Mouse (Mus musculus) retina, postnatal 7 days (tissue): ENCODE measurements at regions not wholly inside any gene's neighbourhood (a gene's known extent, or its start where the extent isn't known, plus 50 kb on each side); places are given as distances from the start of the nearest gene placed in this dataset.

ENCODE experiments used
- DNase-seq: peaks from one replicate; pipeline ENCODE4 v3.0.0-alpha.2; 2012; ENCODE audit warnings: low read depth, low spot score

DNA sequence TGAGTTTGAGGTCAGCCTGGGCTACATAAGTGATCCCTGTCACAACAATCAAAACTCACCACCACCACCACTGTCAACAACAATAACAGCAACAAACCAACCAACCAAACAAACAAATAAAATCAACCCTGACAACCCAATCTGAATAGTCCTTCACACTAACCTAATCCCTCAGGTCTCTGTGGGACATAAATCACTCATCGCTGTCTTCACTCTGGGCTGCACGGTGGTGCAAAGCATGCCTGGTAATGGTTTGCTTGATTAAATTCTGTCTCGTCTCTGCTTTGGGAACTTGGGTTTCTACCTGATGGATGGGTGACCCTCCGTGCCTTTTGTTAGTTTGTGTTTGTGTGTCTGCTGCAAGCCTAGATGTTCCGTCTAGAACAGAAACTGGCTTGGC, 100.6 kb downstream of the Slc17a6 start:
- no peak for DNase-seq

DNA sequence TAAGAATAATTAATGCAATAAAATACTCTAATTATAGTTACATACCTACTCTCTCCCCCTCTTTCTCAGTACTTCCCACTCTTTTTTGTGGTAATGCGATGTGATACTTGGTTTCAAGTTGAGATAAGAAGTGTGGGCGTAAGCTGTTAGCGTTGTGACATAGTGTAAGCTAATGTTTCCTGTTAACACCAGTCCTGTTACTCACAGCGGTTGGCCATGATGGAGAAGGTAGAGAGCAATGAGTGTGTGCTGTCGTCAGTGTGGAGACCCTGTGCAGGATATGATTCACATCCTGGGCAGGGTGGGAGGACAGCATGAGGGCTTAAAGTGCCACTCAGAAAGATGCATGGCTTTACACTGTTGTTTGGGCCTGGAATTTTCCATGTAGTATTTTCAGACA, 102.1 kb downstream of the Slc17a6 start:
- DNase-seq = no peak

DNA sequence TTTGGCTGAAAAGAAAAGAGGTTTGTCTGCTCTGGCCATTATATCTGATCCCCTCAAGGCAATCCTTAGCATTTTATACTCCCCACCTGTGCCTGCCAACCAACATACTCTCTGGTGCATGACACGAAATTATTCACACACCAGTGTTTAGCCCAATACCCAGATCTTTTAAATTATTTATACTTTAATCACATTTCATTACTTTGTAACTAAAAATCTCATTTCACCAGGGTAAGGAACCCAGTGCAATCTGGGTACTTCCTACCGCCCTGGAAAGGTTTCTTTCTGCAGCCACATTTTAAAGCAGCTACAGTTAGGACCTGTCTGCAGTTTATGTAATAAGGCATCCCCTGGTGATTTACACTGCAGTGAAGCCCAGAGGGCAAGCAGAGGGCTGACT, 114.5 kb downstream of the Slc17a6 start:
- no peak for DNase-seq

DNA sequence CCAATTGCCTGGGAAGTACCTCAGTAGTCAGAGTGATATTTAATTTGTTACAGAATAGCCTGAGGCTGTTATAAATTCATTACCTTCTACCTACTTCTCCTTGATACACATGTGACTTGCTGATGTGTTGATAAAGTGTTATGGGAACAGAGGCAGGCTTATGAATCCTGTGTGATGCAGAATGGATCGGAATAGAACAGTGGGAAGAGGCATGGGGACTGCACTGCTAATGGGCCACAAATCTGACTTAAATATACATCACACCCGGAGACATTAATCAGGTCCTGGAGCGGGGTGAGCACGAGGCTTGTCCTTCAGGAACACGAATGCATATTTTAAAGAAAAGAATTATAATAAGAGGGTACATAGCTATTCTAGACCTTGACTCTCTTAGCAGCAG, 117.8 kb downstream of the Slc17a6 start:
- DNase-seq = no peak

DNA sequence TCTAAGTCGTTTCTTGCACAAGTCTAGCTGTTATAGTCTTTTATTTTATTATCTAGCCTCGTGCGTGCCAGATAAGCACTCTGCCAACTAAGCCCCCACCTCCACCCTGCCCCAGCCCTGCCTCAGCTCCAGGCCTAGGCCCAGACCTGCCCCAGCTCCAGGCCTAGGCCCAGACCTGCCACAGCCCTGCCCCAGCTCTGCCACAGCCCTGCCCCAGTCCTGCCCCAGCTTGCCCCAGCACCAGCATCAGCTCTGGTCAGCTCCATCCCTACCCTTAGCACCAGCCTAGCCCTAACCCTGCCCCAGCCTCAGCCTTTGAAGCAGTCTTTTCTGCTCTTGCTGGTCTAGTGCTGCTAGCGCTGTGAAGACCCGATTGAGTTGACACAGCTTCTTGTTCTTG, 119.1 kb downstream of the Slc17a6 start:
- DNase-seq = no peak

DNA sequence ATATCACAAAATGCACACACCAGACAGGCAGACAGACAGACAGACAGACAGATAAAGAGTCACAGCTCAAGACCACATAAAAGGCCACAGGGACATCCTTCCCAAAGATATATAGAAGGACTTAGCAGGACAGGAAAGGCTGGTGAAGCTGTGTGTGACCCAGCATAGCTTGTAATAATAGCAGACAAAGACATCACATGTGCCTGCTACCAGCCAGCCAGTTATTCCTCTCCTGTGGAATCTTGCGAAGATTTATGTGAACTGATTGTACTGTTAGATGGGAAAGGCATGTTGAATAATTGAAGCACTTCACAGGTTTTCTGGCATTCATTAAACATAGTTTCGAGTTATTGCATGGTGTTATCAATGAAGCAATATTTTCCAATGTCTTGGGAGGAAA, 119.1 kb upstream of the Gas2 start:
- no peak for DNase-seq

DNA sequence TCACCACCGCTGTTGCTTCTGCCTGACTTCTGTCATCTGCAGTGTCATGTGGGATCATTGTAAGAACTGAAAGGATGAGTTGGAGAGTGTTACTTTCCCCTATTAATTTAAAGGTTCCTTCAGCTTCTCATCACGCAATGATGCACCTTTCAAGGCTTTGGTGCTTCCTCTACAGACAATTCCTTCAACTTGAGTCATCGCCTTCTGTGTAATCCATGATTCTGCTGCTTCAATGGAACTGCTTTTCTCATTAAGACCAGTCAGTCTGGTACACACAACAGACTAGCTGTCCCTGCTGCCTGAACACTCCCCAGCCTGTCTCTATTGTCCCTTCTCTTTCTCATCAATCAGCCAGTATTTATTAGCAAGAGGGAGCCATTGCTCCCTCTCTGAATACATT, 116.2 kb upstream of the Gas2 start:
- no peak for DNase-seq

DNA sequence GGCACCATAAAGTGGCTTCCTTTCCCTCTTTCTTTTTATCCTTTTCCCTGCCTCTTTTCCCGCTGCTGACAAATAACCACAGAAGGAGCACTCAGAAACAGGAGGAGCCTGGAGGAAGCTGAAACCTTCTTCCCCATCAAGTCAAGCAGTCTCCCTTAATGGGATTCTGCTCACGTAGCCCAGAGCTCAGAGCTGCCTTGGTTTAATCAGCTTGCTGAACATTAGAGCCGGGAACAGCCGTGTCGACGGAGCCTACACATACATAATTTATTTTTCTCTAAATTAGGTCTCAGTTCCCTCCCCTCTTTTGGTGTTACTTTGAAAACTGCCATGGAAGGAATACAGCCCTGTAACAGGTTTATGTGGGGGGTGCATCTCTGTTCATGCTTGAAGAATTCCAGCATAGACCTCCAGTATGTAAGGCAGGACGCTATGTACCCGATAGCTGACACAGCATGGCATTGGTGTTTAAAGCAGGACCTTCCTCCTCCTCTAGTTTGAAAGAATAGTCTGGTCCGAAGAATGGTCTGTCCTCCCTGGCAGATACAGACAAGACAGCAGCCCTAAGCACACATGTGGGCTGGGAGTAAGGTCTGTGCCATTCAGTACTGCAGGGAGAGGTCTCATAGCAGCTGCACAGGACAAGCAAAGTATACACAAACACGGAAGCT, 113.0 kb upstream of the Gas2 start:
- no peak for DNase-seq

DNA sequence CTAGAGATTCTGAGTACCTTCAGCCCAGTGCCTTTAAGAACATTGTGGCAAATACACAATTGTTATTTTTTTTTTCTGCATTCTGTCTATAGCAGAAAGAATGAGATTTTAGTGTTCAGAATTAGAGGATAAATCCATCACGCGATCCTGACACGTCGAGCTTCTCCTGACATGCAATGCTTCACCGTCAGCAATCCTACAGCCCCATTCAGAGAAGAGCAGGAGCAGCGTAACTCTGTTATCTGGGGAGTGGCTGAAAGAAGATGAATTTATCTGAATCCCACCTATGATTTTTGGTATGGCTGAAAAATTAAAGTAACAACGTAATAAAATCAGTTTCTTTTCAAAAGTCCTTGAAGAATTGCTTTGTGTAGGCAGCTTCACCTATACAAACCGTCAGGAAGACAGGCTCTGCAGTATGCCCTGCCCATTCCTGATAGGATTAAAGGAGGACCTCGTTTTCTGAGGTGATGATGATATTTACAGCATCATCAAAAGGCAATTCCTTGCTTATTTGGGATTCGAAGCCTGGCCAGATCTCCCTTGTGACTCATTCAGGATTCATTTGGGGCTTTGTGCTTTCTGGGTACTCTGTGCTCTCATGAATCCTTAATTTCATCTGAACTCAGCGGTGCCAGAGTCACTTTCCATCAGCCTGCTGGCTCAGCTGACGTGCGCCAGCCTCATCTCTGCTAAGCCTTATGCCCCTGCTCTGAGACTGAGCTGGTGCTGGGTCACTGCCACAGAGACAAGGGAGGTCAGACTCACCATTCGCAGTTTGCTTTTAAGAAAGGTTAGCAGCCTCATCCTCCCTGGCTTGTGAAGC, 112.3 kb upstream of the Gas2 start:
- DNase-seq = no peak

DNA sequence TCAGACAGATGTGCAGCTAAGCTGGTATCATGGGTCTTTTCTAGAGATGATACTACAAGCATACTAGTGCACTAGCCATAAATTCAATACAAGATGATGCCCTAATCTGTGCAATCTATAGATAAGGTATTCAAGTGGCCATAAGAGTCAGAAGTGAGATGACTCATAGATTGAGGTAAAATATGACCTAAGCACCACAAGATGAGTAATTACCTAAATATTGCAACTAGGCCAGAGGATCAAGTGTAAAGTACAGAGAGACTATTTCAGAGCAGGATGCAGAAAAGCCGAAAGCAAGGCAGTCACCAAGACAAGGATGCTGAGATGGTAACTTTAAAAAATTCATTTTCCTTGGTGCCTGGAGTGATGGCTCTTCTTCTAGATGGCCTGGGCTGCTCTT, 111.5 kb upstream of the Gas2 start:
- no peak for DNase-seq

DNA sequence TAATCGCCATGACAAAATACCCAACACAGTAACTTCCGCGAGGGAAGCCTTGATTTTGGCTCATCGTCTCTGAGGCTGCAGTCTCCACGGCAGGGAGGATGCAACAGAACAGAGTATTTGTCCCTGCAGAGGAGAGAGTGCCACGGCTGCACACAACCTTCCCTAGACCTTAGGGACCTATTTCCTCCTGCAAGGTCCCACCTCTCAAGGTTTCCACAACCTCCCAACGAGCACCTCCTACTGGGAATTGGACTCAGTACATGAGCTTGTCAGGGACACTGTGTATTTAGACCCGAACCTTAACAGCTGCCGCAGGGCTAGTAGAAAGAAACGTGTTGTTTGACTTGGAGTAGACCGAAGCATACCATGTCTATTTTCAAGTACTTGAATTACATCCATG, 108.8 kb upstream of the Gas2 start:
- DNase-seq = no peak

DNA sequence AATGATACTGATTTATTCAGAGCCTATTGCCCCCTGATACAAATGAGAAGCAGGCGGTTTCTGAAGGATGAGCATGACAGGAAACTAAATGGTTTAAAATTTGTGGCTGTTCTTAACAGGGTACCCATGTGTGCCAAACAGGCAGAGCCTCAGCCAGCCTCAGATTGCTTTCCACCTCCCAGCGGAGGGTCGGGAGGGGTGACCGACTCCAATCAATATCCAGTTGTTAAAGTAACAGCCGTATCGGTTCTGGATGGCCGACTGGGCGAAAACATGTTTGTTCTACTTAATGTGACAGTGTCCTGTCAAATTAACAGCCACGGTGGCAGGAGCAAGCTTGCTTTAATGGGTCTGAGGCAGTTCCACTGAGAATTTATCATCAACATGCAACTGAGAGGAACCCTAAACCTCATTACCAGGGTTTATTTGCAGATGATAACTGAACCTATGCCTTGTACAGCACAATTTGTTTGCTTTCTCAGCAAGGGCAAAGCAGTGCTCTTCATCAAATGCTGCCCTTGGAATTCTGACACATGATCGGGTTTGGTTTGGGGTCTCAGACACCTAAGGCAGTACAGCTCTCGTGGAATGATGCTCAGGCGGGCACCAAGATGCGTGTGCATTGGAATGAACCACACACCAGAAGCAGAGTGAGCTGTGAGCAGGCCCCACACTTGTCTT, 107.5 kb upstream of the Gas2 start:
- DNase-seq = no peak

DNA sequence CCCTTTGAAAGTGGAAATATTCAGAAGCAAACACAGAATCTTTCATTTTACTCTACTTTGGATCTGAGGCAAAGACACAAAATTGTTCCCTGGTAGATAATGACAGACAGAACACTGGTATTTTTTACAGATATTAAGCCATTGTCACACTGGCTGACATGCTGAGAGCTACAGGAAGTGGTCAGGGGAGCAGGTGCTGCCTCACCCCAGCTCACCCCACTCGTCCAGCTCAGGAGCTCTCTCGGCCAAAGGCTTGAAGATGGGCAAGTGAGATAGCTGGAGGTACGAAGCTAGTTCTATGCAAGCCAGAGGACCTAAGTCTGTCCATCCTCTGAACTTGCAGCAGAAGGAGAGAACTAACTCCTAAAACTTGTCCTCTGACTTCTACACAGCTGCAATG, 105.6 kb upstream of the Gas2 start:
- no peak for DNase-seq

DNA sequence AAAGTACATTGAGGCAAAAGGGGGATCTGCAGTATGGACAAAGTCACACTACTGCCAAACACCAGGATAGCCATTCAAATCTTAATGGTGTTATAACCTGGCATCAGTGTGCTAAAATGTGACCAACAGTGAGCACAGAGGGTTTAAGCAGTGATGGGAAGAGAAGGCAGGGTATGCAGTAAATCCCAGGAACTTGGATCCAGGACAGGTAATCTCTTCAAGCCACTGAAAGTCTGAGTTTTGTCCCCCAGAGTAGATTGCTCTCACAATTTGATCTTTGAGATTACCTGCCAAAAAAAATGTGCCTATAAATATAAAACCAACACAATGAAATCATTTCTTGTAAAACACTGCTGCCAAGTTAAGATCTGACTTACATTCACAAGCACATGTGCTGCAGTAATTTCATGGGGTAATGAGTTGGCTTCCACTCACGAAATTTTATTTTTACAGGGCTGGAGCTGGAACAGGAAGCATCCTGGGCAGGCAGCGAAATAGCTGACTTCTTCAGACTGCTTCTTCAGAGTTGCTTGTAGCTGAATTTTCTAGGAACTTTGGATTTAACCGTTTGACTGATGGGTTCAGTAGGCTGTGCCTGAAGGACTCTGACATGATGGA, 102.2 kb upstream of the Gas2 start:
- no peak for DNase-seq

DNA sequence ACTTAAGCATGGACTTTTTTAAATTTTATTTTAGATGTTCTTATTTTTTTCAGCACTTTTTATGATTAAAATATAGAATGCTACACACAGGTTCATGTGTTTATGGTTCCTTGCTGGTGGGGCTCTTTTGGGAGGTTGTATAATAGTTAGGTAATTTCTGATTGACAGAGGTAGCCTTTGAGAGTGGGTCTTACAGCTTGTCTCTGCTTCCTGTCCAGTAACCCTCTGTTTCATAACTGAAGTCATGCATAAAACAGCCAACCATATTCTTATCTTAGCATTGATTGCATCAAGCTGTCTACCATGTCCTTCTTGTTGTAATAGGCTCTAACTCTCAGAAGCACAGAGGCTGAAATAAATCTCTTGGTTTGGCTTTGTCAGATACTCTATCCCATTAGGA, 94.7 kb upstream of the Gas2 start:
- DNase-seq = no peak

DNA sequence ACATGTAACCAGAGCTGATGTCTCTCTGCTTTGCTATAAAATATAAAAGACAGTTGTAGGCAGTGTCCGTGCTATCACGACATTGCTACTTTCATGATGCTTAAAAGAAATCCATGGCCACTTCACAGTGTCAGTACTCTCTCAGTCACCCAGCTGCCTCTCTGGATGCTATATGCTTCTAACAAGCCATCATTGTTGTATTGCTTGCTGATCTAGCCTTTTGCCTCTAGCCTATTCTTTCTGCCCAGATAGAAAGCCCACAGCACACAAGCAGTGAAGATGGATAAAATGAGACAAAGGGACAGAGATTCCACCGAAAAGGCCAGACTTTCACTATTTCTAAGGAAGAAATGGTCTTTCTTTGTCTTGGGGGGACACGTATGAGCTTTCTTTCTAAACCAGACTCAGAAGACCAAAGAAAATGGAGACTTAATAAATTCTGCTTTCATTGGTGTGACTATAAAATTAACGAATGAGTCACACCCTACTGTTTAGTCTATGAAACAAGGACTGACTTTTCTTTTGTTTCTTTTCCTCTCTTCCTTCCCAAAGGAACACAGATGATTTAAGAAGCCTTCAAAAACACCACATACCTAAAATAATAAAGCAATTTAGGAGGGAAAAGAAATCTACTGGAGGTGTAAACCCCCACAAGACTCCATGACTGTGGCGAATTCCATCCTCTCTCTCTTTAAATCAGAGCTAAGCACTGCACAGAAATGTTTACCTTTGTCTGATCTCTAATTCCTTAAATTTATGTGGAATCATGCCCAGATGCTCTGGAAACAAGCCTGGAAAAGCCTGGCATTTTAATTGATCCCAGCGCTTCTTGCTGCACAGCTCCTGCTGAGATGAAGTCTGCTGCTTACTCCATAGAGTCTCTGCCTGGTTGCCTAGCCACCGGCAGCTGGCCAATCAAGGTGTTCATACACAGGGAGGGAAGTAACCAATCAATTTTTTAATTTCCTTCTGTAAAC, 89.6 kb upstream of the Gas2 start:
- no peak for DNase-seq

DNA sequence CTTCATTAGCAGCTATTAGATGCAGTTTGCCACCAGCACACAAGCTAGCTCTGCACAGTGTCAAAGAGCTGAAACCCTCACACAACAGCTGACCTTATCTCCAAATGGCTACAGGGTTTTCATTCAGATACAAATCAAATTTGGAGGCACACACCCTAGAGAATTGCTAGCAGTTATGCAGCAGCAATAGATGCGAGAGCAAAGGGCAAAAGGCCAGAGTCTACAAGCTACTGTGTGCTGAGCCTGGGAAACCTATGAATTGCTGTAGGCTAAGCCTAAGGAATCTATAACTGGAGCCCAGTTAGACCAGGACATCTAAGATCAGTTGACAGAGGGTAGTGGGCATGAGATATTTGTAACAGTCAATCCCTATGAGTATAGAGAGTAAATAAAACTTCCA, 85.8 kb upstream of the Gas2 start:
- no peak for DNase-seq

DNA sequence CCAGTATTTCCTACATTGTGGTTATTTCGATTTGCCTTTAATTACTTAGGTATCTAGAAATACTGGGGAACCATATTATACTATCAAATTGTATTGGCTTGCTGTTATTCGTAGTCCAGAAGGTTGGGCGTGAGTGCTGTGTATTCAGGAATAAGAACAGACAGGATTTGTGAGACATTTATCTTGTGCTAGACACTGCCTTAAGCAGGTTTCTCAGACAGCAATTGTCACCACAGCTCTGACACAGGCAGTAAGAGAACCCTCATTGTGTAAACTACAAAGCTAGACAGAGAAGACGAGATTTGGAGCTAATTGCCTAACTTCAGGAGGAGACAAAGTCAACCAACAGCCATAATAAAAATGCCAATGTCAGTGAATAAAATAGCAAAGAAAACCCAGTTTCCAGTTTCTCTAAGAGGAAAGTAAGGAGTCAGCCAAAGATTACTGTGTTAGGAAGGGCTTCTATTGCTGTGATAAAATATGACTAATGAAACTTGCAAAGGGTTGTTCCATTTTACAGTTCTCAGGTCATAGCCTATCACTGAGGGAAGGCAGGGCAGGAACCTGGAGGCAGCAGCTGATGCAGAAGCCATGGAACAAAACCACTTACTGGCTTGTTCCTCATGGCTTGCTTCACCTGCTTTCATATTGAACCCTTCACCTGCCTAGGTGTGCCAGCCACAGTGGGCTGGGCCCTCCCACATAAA, 78.6 kb upstream of the Gas2 start:
- DNase-seq = no peak

DNA sequence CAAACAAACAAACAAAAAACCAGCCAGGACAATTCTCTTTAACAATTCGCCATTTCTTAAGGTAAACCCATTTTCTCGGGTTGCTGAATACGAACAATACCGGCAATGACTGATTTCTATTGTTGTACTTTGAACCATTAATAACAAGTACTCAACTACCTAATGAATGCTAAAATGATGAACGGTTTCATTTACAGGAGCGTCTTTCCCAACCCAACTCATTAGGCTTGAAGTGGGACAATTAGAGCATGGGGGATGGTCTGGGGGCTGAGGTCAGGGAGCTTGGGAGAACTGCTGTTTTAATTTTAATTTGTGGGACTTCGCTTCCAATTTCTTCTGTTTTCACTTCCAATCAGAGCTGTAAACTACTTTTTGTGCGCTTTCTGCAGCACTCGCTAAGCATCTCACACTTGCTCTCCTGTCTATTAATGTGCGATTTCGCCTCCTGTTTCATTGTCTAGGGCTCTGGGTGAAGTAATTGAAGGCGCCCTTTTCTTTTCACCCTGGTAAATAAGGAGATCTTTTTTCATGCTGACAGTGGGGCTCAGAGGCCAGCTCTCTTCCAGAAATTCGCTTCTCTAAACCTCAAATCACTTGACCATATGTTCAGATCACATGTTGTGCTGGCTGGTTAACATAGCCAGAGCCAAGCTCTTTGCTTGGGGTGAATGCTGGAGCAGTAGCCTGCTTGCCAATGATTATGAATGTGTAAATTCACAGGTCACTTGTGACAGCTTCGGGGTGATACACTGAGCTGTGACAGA, 77.7 kb upstream of the Gas2 start:
- DNase-seq = no peak
